Mouse (Mus musculus) left cerebral cortex, adult 8-10 months (tissue): ENCODE results near the gene Ccna1. TPM values are rescaled to one million over a fixed set of nuclear protein-coding genes. Genes with fewer than 3 reads are reported as not detected.

Source experiments
- DNase-seq, 2 experiments: peaks; one replicate each; pipeline ENCODE4 v3.0.0; 2022; ENCODE audit warnings: low spot score in 2 of 2
- total RNA-seq, 4 experiments: library from RNA; stranded (reverse); gene quantifications; 2 replicates each; pipeline ENCODE4 v1.2.4; 2022

Gene Ccna1
- total RNA-seq = 1 to 10 TPM in 3 of 4 experiments, under 1 TPM in 1; 0.65 to 2.5 (median 1.8) TPM

DNA sequence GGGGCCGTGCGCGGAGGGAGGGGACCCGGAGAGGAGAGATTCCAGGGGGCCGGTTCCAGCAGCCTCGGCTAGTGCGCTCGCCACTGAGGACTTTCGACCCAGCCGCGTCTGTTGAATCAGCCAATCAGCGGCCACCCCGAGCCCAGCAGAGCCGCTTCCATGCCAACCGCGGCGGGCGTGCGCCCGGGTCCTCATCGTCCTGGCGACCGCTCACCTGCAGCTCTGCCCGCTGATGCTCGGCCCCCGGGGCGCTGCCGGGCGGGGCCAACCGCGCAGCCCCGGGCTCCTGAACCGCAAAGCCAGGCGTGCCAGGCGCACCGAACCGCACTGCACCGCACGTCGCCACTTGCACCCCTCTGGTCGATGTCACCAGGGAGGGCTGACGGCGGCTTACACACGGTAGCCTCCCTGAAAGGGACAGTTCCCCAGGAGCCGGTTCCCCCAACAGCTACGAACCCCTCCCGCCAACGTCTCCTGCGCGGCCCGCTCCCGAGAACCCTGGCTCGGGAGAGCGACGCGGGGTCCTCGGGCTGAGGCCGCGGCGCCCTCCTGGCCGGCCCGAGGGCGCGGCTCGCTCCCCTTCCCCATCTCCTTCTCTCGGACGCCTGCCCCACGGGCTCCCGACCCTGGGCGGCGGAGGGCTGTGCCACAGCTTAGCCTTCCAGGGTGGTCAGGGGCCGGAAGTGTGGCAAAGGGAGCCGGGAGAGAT lies at the start of gene Ccna1:
TSS of gene Ccna1 (minus strand) at position 464 of the 709 bp plus-strand sequence.
- peak; percentile 60 to 65 for DNase-seq

- no peak for DNase-seq
Observed at GRCm38 (mm10) chr3:55101092-55101491, 45.8 kb upstream of the Ccna1 start.

DNA sequence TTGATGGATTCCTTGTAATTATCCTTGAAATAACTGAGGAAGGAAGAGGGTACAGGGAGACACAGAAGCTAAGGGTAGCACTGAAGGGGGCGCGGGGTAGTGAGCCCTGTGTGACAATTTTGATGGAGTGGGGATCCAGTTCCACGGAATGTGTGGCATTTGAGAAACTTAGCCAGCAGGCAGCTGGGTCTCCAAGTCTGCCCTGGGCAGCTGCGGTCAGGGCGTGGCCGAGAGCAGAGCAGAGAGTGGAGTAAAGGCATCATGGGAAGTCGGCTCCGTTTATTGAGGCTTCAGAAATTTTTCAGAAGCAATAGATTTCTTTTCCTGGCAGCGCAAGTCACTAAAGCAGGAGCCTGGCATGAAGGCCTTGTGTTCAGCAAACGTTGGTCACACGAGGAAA lies 43.7 kb upstream of the Ccna1 start:
- no peak for DNase-seq

DNA sequence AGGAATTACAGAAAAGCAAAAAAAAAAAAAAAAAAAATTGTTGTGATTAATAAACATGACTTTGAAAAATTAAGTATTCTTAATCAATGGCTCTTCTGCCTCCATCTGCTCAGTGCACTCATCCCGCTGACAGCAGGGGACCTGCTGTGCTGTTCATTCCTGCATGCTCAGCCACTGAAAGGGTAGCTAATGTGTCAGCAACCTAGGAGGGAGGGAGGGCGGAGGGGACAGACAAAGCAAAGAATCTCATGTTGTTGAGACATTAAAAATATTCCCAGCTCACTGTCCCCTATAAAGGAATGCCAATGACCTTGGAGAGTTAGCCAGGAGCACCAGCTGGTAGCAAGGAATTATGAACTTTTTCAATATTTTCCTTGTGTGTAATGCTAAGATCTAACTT lies 42.7 kb upstream of the Ccna1 start:
- no peak for DNase-seq

DNA sequence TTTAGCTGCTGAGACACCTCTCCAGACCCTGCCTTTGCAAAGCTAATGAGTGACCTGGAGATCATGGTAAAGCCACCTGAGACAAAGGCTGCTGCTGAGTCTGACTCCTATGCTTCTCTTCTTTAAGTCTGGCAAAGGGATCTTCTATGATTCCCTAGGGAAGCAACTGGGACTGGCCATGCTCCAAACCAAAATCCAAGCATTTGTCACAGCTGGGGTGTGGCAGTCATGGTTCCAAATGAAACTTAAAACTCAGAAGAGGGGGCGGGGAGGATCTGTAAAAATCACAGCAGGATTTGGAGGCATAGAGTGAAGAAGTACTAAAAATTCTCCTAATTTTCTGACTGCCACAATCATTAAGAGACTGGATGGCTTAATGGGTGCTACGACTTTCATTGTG lies 41.9 kb upstream of the Ccna1 start:
- DNase-seq = no peak

DNA sequence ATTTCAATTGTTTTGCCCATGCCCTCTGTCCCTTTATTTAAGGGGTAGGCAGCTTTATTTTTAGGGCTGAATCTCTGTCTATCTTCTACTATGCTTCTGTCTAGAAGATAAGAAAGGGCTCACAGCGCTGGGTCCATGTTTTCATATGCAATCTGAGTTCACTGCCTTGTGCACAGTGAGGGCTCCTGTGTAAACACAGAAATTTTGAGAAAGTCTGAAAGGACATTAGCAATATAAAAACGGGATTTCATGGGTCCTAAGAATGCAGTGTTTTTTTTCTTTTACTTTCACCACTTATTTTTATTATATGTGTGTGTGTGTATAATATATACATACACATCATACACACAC lies 41.3 kb upstream of the Ccna1 start:
- no peak for DNase-seq

DNA sequence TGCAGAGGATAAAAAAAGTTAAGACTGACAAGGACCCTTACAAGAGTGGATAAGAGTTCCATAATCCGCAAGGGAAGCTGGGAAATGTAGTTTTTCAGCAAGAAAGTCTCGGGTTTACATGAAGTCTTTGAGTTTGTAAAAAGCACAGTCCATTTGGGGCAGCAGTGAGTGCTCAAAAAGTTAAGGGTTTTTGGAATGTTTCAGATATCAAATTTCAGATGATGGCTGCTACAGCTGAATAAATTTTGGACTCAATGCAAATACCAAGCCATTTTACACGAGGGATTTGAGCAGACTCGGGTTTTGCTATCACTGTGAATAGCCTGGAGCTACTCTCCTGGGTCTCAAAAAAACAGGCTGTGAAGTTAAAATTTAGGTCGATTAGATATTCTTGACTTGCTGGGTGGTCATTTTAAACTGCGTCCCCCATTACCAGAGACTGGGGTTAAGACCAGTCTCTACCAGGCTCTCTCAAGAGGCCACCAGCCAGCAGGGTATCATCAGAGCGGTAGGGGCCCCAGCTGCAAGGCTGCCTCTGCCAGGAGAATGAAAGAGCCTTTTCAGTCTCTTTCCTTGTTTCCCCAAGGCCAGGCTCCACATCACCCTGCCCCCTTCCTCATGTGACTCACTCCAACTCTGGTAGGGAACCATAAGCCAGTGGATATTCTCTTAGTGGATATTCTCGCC lies 40.8 kb upstream of the Ccna1 start:
- peak in 1 of 2 experiments; percentile 53 for DNase-seq

DNA sequence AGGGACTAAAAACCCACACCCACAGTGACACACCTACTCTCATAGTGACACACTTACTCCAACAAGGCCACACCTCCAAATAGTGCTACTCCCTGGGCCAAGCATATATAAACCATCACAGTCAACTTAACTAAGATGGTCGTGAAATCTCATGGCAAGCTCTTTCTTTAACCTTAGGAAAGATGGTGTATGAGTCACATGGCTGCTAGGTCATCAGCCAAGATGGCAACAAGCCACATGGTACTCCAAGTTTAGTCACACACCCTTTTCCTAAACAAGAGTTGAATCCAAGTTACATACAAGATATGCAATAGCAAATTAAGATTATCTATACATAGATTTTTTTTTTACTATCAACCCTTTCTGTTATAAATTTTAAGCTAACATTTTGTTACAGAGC lies 37.9 kb upstream of the Ccna1 start:
- DNase-seq = no peak

- no peak for DNase-seq
Observed at GRCm38 (mm10) chr3:55089291-55089690, 34.0 kb upstream of the Ccna1 start.

GRCm38 (mm10) chr3:55088843-55089242 lies 33.5 kb upstream of the Ccna1 start:
- DNase-seq = no peak

DNA sequence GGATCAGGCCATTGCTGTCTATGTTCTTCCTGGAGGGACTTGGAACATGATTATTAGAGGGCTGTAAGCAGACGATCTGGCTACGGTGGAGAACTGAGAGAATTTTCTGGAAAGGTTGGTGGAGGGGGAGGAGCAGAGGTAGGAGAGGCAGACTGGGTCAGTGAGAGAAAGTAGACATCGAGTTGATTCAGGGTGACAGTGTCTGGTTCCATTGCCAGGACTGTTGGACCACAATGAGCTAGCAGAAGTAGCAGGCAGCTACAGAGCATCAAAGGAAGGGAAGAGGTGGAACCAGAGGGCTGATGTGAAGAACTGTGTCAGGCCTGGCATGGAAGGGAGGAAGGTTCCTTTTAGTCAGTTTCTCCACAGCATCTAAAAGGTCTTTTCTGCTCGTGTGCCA lies 33.1 kb upstream of the Ccna1 start:
- DNase-seq = no peak

DNA sequence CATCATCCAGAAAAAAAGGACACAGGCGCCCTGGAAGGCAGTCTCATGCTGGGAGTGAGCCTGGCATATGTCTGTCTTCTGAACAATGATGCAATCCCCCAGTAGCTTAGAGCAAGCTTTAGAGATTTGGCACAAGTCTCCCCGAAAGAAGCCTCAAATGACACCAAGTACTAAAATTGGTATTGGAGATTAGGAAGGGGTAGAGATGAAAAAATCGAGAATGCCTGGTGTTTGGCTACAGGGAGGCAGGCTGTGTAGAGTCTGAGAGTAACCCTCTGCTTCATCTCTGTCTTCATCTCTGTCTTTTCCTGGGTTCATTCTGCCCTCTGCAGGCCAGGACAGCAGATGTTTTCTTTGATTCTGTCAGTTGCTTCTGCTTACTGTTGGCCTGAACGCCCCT lies 32.1 kb upstream of the Ccna1 start:
- DNase-seq = no peak

DNA sequence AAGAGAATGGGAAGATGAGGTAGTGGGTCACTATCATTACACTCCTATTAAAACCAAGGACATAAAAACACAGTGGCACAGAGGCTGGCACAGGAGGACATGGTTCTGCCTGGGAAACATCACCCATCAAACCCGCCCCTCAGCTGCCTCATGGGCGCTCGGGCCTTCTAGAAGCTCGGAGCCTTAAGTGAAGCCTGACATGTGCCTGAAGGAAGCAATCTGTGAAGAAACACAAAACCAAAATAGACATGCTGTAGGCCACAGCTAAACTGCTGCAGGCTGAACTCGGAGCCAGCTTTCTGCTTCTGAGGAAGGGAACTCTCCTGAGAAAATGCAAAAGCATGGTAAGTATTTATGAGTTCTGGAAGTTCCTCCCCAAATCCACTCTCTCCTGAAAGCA lies 31.6 kb upstream of the Ccna1 start:
- no peak for DNase-seq

- DNase-seq = no peak
Observed at GRCm38 (mm10) chr3:55085716-55086115, 30.4 kb upstream of the Ccna1 start.

GRCm38 (mm10) chr3:55084781-55085180 lies 29.5 kb upstream of the Ccna1 start:
- DNase-seq = no peak

DNA sequence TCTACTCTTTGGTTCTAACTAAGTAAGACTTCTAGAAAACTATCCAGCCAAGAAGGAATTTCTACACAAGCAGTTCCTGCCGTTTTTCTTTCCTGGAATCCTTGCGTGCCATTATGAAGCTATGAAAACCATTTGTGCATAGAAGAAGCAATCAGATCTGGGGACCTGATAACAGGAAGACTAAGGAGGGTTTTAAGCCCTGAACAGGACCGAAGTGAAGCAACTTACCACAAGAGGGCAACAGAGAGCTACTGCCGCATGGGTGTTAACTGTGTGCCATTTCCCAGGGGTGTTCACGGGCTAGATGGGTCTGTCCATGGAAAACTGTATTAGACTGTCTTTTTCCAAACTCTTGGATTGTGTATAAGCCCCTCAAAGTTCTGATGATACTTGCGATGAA lies 24.8 kb upstream of the Ccna1 start:
- peak; percentile 39 to 46 for DNase-seq

DNA sequence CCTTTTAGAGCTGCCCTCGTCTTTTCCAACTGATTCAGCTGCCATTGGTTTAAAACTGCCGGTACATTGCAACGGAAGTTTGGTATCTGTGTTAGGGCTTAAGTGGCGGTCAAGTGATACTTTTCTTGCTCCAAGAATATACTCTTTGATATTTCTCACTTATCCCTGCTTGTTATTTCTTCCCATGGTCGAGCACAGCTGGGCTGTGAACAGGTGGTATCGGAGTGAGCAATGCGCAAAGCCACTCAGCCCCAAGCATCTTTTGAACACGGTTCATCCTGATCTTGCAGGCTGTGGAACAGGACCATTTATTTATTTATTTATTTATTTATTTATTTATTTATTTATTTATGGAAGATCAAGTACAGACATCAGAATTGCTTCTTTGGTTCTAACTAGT lies 24.3 kb upstream of the Ccna1 start:
- no peak for DNase-seq

GRCm38 (mm10) chr3:55078233-55078632 lies 22.9 kb upstream of the Ccna1 start:
- DNase-seq = no peak

DNA sequence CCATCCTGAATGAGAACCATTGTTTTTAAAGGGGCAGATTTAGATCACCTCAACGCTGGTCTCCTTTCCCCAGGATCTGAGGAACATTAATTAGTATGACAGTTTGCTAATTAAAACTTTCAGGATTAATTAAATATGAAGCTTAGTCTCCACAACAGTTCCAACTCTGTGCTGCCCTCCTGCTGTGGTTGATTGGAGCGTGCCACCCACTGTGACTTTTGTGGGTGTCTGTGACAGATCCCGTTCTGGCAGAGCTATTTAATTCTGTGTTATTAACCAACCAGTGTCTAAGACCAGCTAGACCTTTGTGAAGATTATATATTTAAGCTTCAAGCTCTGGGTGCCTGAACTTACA lies 20.0 kb upstream of the Ccna1 start:
- no peak for DNase-seq

DNA sequence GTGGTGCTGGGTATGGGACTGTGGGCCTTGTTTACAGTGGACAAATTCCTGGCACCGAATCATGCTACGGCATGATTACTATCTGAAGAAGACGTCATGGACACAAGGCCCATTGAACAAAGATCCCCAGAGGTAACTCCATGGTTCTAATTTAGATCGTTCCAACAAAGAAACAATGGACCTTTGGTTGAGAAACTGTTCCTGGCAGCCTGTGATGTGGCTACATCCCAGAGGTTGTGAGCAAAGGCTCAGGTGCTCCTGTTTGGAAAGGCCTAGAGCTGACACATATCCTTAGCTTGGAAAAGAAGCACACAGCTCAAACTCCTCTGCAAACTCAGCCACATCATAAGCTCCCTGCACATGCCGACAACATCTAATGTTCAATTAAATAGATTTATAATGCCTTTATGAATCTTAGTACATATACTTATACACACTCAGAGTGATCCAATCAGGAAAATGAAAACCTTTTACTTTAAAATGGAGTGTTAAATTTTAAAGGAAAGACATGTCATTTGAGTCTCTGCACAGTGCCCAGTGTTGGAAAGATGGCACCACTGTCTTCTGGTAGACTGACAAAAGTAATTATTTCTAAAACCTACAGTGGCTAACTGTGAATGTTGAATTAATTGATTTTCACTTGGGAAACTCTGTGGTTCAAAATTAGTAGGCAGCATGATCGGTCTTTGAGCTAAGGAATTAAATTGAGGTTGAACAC lies 19.4 kb upstream of the Ccna1 start:
- DNase-seq = no peak

DNA sequence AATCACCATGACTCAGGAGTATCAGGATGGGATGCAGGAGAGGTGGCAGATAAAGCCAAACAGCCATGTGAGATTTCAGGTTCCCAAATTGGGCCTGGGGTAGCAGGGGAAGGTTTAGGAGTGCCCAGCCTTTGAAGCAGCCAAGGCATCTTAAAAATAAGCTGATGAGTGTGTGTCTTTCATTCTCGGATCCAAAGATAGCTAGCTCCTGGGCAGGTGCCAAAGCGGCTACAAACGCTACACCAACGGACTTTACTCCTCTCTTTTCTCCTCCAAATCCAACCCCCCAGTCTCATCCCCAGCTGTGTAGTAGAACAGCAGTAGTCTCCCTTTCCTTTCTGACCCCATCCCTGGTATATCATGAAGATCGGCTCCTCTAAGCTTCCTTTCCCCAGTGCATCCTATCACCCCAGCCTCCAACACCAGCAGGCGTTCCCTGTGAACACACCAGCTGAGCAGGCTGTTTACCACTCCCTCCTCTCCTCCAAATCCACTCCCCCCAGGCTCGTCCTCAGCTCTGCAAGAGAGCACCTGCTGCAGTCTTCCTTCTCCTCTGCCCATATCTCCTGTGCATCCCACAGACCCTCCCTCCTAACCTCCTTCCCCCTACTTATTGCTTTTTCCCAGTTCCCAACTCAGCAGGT lies 12.6 kb upstream of the Ccna1 start:
- no peak for DNase-seq

DNA sequence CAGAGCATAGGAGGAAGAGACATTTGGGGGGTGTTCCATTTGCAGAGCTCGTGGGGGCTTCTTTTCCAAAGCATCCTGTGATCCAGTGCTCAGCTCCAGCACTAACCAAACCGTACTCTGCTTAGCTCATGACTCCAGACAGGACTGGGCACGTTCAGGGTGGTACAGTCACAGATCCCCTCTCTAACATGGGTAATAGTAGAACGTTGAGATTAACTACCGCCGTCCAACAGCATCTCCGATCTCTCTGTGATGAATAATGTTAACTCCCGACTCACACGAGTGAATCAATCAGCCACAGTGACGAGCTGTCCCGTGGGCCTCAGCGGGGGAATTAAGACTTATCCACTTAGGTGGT lies 11.3 kb upstream of the Ccna1 start:
- DNase-seq = no peak
